Mouse (Mus musculus): ENCODE data around the gene Atoh8. TPM values are rescaled to one million over a fixed set of nuclear protein-coding genes. Genes with fewer than 3 reads are reported as not detected.

Gene Atoh8
- polyA plus RNA-seq, 1 experiment from 2014 or later, result 9.6 TPM

- no peak overlapping the region for H3K27ac ChIP-seq
- H3K9ac ChIP-seq, result no peak overlapping the region
- H3K4me2 ChIP-seq (replicated peaks), result no peak overlapping the region
- no peaks in the 10 kb centered on the region for H3K27me3 ChIP-seq (replicated peaks)
- H3K36me3 ChIP-seq, result no peaks in the 10 kb centered on the region
- H3K4me1 ChIP-seq (replicated peaks), result 0 out of 2 replicates have a peak, but pooled peaks cover 2% of the 10 kb centered on the region
- no peak for ATAC-seq
- WGBS, result 80% methylated on average over 3 of the region's 3 CpGs
- no peak overlapping the region for H3K4me3 ChIP-seq (replicated peaks)
- no peaks in the 10 kb centered on the region for H3K9me3 ChIP-seq
These were observed 74.4 kb downstream of the Atoh8 start for GRCm38 (mm10) chr6:72160991-72161390.

DNA sequence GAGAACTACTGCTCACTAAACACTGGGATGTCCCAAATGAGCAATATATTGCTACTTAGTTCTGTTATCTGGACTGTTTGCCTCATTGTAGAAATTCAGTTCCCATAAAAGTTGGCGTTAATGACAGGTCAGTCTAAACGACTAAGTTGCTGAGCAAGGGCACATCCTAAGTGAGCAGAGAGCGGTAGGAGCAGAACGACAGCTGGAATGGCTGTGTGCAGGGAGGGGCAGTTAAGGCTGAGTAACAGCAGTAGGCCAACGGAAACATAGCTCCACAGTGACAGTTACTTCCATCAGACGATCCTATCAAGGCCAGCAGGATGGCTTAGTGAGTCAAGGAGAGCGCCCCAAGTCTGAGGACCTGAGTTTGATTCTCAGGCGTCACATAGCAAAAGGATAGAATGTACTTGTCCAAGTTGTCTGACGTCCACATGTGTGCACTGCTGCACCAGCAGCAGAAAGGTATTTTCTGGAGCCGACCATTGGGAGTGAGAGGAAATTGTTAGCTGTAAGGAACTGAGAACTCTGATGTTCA lies 75.4 kb downstream of the Atoh8 start:
- no peaks in the 10 kb centered on the region for H3K9me3 ChIP-seq
- H3K36me3 ChIP-seq, result no peaks in the 10 kb centered on the region
- H3K4me1 ChIP-seq (replicated peaks), result 0 out of 2 replicates have a peak, but pooled peaks cover 2% of the 10 kb centered on the region
- no peak overlapping the region for H3K4me3 ChIP-seq (replicated peaks)
- no peak for ATAC-seq
- WGBS, result 58% methylated on average over 10 of the region's 10 CpGs
- no peak overlapping the region for H3K9ac ChIP-seq
- H3K27me3 ChIP-seq (replicated peaks), result no peaks in the 10 kb centered on the region
- no peak overlapping the region for H3K4me2 ChIP-seq (replicated peaks)
- H3K27ac ChIP-seq, result no peak overlapping the region

GRCm38 (mm10) chr6:72158966-72159764 lies 76.2 kb downstream of the Atoh8 start:
- Histone ChIP-seq H3K4me3 (replicated peaks) (no peak overlapping the region), H3K4me2 (replicated peaks) (no peak overlapping the region), H3K9me3 (no peaks in the 10 kb centered on the region), H3K27ac (no peak overlapping the region), H3K27me3 (replicated peaks) (no peaks in the 10 kb centered on the region), H3K36me3 (no peaks in the 10 kb centered on the region), H3K9ac (no peak overlapping the region), H3K4me1 (replicated peaks) (no peaks in the 10 kb centered on the region)
- no peak for ATAC-seq
- 82% methylated on average over 8 of the region's 8 CpGs for WGBS

Other genes starting within 250 kb of the Atoh8 start
- 19.4 and 24.0 TPM in 2 replicates for gene St3gal5, start 138.0 kb downstream of the Atoh8 start, polyA plus RNA-seq (2015; fragmentation: Nextera tagmentation; extraction: Ambion mirVana)
- gene Sftpb, start 69.0 kb upstream of the Atoh8 start, polyA plus RNA-seq (2015; fragmentation: Nextera tagmentation; extraction: Ambion mirVana), result not detected in 2 replicates
- gene Usp39, start 109.6 kb upstream of the Atoh8 start, polyA plus RNA-seq (2015; fragmentation: Nextera tagmentation; extraction: Ambion mirVana), result 38.2 and 42.6 TPM in 2 replicates
- 25.9 and 26.1 TPM in 2 replicates for gene 0610030E20Rik, start 111.7 kb upstream of the Atoh8 start, polyA plus RNA-seq (2015; fragmentation: Nextera tagmentation; extraction: Ambion mirVana)
- 11.3 and 14.4 TPM in 2 replicates for gene Tmem150a, start 119.9 kb upstream of the Atoh8 start, polyA plus RNA-seq (2015; fragmentation: Nextera tagmentation; extraction: Ambion mirVana)
- 122 and 133 TPM in 2 replicates for gene Rnf181, start 131.4 kb upstream of the Atoh8 start, polyA plus RNA-seq (2015; fragmentation: Nextera tagmentation; extraction: Ambion mirVana)
- 19.2 and 19.4 TPM in 2 replicates for gene Vamp5, start 144.9 kb upstream of the Atoh8 start, polyA plus RNA-seq (2015; fragmentation: Nextera tagmentation; extraction: Ambion mirVana)
- gene Vamp8, start 155.1 kb upstream of the Atoh8 start, polyA plus RNA-seq (2015; fragmentation: Nextera tagmentation; extraction: Ambion mirVana), result 193 and 229 TPM in 2 replicates
- 23.8 and 23.9 TPM in 2 replicates for gene Ggcx, start 178.7 kb upstream of the Atoh8 start, polyA plus RNA-seq (2015; fragmentation: Nextera tagmentation; extraction: Ambion mirVana)
- gene Mat2a, start 204.0 kb upstream of the Atoh8 start, polyA plus RNA-seq (2015; fragmentation: Nextera tagmentation; extraction: Ambion mirVana), result 290 and 308 TPM in 2 replicates

Measured in intestine, embryonic 15.5 days (tissue).